In genomic region chr12:99015870-99016269, GRCm38 (mm10) we compare ENCODE assay signal across 22 mouse cellular contexts.
A peak's percentile ranks its signal among the peaks of the same experiment; 100 is the strongest.
DNase-seq lines count a peak whose midpoint lies in the region; ATAC-seq and TF ChIP-seq lines count a peak whose summit lies in the region.
"Had no signal": no experiment of that assay in that cellular context is flagged by ENCODE, and none has a peak within 500 bp of the region (broad histone marks: within the 10 kb centered on the region; RNA-seq: fewer than 3 reads in every experiment).

No protein-coding gene starts in this region.

- TF ChIP-seq CTCF in forebrain, postnatal 0 days (IDR thresholded peaks at IDR 0.05; ENCODE audit: low read depth): no peak

- H3K4me2 ChIP-seq in forebrain, postnatal 0 days (ENCODE audit: low read depth): no peak overlapping the region
- H3K4me2 ChIP-seq: embryonic facial prominence, embryonic 15.5 days; heart, embryonic 15.5 days; kidney, embryonic 15.5 days; limb, embryonic 12.5 days; liver, embryonic 12.5 days; neural tube, embryonic 15.5 days had no signal

- H3K4me3 ChIP-seq in forebrain, embryonic 10.5 days: no peak overlapping the region
- no peak overlapping the region for H3K4me3 ChIP-seq in forebrain, postnatal 0 days (ENCODE audit: low read depth, low read length)
- H3K4me3 ChIP-seq: embryonic facial prominence, embryonic 15.5 days; heart, embryonic 15.5 days; kidney, embryonic 15.5 days; limb, embryonic 12.5 days; liver, embryonic 12.5 days; megakaryocyte, embryonic 14.5 days; neural tube, embryonic 15.5 days had no signal

- whole genome bisulfite sequencing in forebrain, embryonic 10.5 days: 93% methylated on average over 4 of the region's 4 CpGs
- WGBS in forebrain, postnatal 0 days: 92% methylated on average over 4 of the region's 4 CpGs

- no peak for DNase-seq in forebrain, embryonic 10.5 days (ENCODE audit: extremely low spot score, low spot score)
- no peak for DNase-seq in forebrain, postnatal 0 days
- peak; percentile 78 for DNase-seq in layer of hippocampus, adult 11-12 months (ENCODE audit: low spot score)
- no peak for DNase-seq in layer of hippocampus, adult 9-10 months (ENCODE audit: low spot score)
- DNase-seq in brain, adult 2 months (ENCODE audit: low read depth, low spot score): peak; percentile 87
- DNase-seq in layer of hippocampus, postnatal 36 days: peak; percentile 68 to 69
- DNase-seq in cerebellum, postnatal 14 days: no peak
- no peak for DNase-seq in thymus, adult 18-20 months
- DNase-seq: adrenal gland, adult 8-10 months; cerebellum, adult 9-10 months; embryo, embryonic 11 days; lung, adult 2 months had no signal

- H3K4me1 ChIP-seq in forebrain, embryonic 10.5 days: peaks cover 23% of the 10 kb centered on the region
- H3K4me1 ChIP-seq in forebrain, postnatal 0 days (ENCODE audit: insufficient read depth): peaks cover 7% of the 10 kb centered on the region
- H3K4me1 ChIP-seq: heart, embryonic 15.5 days; liver, embryonic 12.5 days; megakaryocyte, embryonic 14.5 days had no signal

- H3K27me3 ChIP-seq in forebrain, embryonic 10.5 days (ENCODE audit: poor library complexity, severe bottlenecking): no peaks in the 10 kb centered on the region; the same call in 1 of the 2 replicates
- no peaks in the 10 kb centered on the region for H3K27me3 ChIP-seq in forebrain, postnatal 0 days (ENCODE audit: insufficient read depth, low read length)
- H3K27me3 ChIP-seq: embryonic facial prominence, embryonic 15.5 days; heart, embryonic 15.5 days; kidney, embryonic 15.5 days; limb, embryonic 12.5 days; liver, embryonic 12.5 days; neural tube, embryonic 15.5 days had no signal

- H3K36me3 ChIP-seq in forebrain, embryonic 10.5 days (replicated peaks): no peaks in the 10 kb centered on the region
- H3K36me3 ChIP-seq in forebrain, postnatal 0 days (ENCODE audit: insufficient read depth): no peaks in the 10 kb centered on the region
- H3K36me3 ChIP-seq: embryonic facial prominence, embryonic 15.5 days; heart, embryonic 15.5 days; kidney, embryonic 15.5 days; limb, embryonic 12.5 days; liver, embryonic 12.5 days; neural tube, embryonic 15.5 days had no signal

- peaks cover 8% of the 10 kb centered on the region; the same call in 1 of the 2 replicates for H3K9me3 ChIP-seq in forebrain, embryonic 10.5 days
- no peaks in the 10 kb centered on the region for H3K9me3 ChIP-seq in forebrain, postnatal 0 days (ENCODE audit: low read length)
- H3K9me3 ChIP-seq: embryonic facial prominence, embryonic 15.5 days; heart, embryonic 15.5 days; kidney, embryonic 15.5 days; limb, embryonic 12.5 days; liver, embryonic 12.5 days; neural tube, embryonic 15.5 days had no signal

- peak overlapping the region; percentile 51 for H3K27ac ChIP-seq in forebrain, embryonic 10.5 days
- H3K27ac ChIP-seq in forebrain, postnatal 0 days (ENCODE audit: low read depth, low read length): no peak overlapping the region
- H3K27ac ChIP-seq: embryonic facial prominence, embryonic 15.5 days; heart, embryonic 15.5 days; kidney, embryonic 15.5 days; limb, embryonic 12.5 days; liver, embryonic 12.5 days; neural tube, embryonic 15.5 days had no signal

- H3K9ac ChIP-seq in forebrain, postnatal 0 days: no peak overlapping the region
- H3K9ac ChIP-seq: embryonic facial prominence, embryonic 15.5 days; heart, embryonic 15.5 days; kidney, embryonic 15.5 days; limb, embryonic 12.5 days; liver, embryonic 12.5 days; neural tube, embryonic 15.5 days had no signal

- ATAC-seq in forebrain, postnatal 0 days: no peak
- ATAC-seq: hindbrain, embryonic 16.5 days; intestine, embryonic 16.5 days; liver, embryonic 12.5 days; midbrain, embryonic 16.5 days had no signal

Comparison
In these comparisons a context has a peak if more than half of its experiments do, and no peak if none do; other contexts are left out.
1. DNase-seq: peak in layer of hippocampus, adult 11-12 months (single experiment), brain, adult 2 months (single experiment) and layer of hippocampus, postnatal 36 days (2 of 2); none in forebrain, embryonic 10.5 days (single experiment), forebrain, postnatal 0 days (single experiment), layer of hippocampus, adult 9-10 months (single experiment), cerebellum, postnatal 14 days (0 of 2) and thymus, adult 18-20 months (0 of 2).